Mouse (Mus musculus) naive thymus-derived CD4-positive, alpha-beta T cell, adult 2 months (primary cell): Measurements from ENCODE around the gene Kcnip1.

Source experiments
- DNase-seq: peaks from one replicate; pipeline ENCODE4 v3.0.0-alpha.2; 2011; ENCODE audit warnings: low read depth

Kcnip1 gene

DNA sequence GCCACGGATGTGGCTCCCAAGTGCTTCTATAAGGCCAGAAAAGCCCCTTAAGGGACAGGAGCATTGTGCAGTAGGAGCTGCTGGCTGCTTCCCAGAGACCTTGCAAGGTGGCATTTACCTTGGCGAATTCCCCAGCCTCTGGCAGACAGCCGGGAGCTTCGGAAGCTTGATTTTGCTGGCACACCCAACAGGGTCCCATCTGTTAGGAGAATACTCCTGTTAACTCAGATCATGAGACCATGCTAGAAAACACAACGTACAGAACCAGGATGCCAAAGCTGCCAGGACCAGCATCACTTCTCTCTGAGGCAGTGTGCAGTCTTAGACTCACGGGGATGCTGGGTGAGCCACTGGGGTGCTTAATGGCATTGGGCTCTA, 165.1 kb downstream of the Kcnip1 start:
- no peak for DNase-seq

DNA sequence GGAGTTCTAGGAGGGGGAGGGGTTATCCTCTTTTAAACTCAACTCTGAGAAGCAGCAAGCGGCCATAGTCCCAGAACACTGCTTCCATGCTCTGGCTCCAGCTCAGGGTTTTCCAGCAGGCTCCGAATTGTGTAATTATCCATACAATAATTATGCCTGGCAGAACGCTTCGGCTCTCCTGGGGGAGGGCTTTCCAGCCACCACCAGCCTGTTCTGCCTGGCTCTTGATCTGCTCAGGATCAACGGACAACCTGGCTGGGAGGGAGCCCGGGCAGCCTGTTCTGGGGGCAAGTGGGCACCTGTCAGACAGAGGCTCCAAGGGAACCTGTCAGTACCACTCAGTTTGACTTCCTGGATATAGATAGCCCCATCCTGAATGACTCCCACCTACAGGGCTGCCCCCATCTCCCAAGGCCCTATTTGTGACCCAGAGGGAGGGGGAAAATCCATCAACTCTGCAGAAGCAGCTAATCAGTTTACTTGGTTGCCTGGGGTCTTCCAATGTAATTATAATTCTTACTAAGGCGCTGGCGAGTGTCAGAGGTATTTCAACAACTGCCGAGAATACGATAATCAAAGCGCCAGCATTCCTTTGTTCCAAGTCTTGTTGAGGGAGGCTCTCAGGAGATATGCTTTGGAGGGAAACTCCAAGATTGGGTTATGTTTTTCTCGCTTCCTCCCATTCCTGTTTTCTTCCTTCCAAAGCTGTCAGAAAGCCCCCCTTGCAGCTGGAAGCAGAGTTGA, 165.7 kb downstream of the Kcnip1 start:
- no peak for DNase-seq

GRCm38 (mm10) chr11:33824739-33825138, 168.2 kb downstream of the Kcnip1 start:
- DNase-seq, result no peak

DNA sequence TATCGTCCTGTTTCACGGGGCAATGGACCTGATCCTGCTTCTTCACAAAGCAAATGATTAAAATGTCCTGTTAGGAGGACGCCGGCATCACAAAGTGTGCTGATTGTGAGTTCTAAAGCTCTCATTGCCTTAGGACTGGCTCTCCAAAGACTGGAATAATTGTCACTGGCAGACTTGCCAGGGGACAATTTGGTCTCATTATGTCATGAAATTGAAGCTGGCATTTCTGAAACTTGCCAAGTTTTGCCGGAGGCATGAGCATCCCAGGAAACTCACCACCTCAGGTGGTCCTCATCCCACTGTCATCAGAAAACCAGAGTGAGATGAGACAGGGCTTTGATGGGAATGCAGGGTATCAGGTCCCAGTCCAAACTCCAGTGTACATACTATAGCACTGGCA, 171.6 kb downstream of the Kcnip1 start:
- no peak for DNase-seq

DNA sequence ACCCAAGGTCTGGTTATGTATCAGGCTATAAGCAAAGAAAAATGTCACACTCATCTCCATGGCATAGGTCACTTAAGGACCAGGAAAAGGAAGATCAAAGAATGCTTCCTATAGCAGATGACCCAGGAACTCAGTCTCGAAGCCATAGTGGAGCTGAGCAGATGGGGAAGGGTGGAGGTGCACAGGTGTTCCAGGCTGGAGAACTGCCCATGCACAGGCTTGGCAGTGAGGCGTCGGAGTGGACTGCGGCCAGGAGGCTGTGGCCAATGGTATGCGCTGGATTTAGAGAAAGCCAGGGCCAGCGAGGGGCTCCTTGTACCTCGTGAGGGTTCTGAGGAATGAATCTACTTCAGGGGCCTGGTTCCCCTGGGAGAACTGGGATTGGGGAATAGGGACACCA, 172.1 kb downstream of the Kcnip1 start:
- no peak for DNase-seq

- DNase-seq, result no peak
Measured at GRCm38 (mm10) chr11:33818861-33819503, 174.0 kb downstream of the Kcnip1 start.

DNA sequence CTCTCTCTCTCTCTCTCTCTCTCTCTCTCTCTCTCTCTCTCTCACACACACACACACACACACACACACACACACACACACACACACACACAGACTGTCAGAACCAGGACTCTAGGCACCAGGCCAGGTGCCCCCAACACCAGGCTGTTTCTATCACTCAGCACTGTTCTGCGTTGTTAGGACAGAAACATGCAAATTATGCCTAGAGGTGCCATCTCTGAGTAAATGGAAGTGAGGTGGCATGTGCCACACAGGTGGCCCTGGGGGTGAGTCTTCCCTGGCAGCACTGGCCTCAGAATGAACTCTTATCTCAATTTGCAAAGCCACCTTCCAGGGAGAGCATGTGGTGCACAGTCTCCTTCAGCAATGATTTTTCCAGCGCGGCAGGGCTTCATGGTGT, 176.9 kb downstream of the Kcnip1 start:
- DNase-seq, result no peak

DNA sequence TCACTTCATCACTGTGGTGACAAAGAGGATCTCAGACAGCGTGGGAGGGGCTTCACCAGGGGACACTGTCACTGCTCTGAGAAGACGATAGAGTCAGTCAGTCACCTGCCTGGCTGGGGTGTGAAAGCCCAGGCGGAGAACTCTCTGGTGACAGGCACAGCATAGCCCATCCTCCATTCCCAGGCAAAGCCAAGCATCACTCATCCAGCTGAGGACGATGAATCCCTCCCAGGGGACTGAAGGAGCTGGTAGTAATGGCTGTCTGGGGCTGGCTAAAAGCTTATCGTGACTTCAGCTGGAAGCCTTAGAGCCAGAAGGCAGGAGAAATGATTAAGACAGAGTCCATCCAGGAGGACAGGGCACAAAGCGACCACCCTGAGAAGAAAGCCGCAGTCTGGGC, 182.8 kb downstream of the Kcnip1 start:
- no peak for DNase-seq

- DNase-seq, result no peak
Measured at GRCm38 (mm10) chr11:33803093-33803492, 189.9 kb downstream of the Kcnip1 start.

DNA sequence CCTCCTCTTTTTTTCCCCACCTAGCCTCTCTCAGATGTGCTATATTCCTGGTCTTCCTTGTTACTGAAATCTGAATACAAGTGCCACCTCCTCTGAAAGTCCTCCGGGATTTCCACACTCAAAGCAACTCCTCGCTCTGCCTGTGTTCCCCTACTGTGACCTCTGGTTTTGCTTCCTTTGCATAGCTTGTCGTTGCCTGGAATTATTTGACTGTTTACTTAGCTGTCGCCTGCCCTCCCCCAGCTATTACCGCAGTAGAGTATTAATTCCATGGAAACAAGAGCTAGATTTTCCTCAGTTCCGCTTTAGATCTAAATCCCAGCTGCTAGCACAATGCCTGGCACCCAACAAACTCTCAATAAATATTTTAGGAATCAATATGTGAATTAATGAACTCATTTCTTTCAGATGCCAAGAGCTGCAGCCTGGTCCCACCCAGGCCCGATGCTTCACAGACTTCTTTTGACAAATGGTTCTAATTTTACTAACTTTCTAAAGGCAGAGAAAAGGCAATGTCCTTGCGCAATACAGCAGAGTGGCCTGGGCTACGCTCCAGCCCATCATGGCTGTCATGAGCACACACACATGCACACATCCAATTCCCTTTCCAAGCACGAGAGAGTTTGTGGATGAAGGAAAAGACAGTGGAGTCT, 192.4 kb downstream of the Kcnip1 start:
- no peak for DNase-seq

DNA sequence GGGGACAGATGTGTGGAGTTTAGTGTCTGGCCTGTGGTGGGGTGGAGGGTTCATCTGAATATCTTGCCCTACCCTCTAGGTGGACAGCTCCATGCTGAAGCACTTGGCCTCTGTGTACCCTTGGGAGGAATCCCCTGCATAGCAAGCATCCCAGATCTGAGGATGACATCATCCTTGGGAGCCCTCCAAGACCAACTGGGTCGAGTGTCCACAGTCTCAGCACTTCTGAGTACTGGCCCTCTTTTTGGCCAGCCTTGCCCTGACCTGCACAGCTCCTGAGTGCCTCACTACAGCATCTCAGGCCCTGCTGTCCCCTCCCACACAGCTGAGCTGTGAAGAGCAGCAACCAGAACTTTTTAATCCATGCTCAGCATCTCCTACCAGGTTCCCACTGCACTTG, 193.0 kb downstream of the Kcnip1 start:
- no peak for DNase-seq

DNA sequence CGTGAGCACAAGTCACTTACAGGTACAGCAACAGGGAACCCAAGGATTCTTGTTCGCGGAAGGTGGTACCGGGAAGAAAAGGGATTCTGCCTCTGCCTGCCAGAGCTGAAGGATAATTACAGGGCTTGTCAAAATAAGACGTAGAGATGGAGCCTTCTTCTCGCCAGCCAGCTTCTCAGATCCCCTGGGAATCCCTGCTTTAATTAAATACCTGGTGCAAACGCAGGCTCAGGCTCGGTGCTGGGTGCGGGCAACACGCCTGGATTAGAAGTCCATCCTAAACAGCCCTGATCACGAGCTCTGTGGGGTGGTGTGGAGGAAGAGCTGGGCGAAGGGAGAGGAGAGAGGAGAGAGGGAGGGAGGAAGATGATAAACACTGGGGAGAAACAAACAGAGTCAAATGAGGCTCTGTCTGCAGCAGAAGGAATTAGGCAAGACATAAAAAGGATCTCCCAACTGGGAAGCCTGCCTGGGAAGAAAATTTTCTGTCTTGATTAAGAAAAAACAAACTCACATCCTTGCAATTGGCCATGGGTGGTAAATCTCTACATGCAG, 194.8 kb downstream of the Kcnip1 start:
- DNase-seq, result no peak

- no peak for DNase-seq
Measured at GRCm38 (mm10) chr11:33787362-33787761, 205.6 kb downstream of the Kcnip1 start.

DNA sequence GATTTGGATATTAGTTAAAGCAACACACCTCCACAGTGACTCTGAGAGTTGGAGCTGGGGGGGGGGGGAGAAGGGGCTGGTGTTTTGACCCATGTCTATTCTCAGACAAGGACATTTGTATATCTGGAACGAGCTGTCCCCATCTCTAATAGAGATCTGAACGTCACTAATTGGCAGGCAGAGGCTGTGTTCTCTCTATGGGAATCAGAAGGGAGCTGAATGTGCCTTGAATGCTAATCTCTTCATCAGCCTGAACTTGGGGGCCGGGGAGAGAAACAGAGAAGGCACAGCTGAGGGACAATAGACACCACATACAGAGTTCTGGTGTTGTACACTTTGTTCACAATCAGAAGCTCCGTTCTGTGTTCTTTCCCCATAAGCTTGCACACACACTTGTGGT, 206.4 kb downstream of the Kcnip1 start:
- DNase-seq, result no peak

DNA sequence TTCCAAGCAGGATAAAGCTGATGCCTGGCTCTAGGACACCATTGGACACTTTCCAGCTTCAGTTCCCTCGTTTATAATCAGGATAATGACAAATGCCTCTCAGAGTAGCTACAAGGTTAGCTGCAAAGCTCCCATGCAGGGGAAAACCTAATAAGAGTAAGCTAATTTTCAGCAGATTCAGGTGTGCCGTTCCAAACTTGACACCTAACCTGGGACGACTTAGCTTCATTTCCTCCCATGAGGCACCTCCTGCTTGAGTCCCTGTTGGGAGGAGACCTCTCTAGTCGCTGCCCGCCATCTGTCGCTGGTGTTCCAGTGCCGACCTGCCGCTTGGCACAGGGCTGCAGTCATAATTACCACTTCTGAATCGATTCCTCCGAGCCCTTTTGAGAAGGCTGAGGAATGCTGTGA, 211.4 kb downstream of the Kcnip1 start:
- no peak for DNase-seq

DNA sequence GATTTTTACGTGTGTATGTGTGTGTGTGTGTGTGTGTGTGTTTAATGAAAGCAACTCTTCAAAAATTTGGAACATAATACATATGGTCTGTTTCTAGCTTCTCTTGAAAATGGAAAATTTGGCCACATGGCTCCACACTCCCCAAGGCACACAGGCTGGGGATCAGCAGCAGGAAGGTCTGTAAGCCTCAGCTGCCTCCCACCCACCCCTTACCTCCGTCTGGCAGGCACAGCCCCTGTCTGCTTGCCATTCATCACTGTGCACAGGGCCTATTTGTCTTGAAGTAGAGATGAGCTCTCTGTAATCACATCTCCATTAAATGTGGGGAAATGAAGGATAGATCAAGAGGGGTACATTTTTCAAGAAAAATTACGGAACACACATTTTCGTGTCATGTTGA, 212.7 kb downstream of the Kcnip1 start:
- no peak for DNase-seq

DNA sequence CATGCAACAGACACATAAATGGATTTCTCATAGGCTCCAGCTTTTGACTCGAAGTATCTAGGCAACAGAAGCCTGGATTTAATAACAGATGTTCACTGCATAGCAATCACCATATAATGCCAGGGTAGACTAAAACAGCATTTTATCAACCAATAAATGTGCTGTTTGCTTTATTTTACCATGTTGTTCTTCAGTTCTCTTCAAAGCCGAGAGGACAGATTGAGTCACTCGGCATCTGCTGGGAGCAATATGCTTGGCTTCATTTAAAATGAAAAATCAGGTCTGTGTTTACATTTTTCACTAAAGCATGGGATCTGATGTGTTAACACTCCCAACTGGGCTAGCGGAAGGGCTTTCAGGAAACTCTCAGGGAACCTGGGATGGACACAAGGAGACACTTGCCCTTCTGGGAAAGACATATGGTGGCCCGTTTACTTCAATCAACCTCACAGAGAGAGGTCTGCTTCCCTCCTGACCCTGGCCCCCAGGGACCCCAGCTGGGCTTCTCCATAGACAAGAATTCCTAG, 220.3 kb downstream of the Kcnip1 start:
- no peak for DNase-seq

GRCm38 (mm10) chr11:33772043-33772442, 220.9 kb downstream of the Kcnip1 start:
- DNase-seq, result no peak

GRCm38 (mm10) chr11:33766976-33767938, 225.7 kb downstream of the Kcnip1 start:
- no peak for DNase-seq

DNA sequence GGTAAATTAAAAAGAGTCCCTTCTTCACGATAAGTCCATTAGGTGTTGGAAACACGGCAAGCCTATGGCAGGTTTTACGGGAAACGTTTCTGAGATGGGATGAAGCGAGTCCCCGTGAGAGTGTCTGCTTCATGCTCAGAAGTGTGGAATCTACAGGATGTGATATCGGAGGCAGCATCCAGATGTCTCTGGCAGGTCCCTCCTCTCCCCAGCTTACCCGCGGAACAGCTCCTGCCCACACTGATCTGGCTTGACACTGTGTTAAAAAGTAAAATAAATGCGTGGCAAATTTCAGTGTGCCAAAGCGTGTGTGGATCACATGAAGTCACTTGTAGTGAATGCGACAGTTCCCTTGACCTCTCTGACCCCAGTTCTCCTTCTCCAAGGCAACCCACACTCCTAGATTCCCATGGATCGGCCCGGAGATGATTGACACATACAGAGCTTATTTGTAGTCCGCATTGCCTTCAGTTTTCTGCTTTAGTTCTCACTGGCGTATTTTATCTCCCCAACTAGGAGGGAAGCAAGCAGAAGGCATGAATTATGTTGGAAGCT, 231.7 kb downstream of the Kcnip1 start:
- no peak for DNase-seq

GRCm38 (mm10) chr11:33756624-33757023, 236.3 kb downstream of the Kcnip1 start:
- no peak for DNase-seq
